Mouse (Mus musculus) heart, adult 2 months (tissue): ENCODE measurements around the gene Adam29. TPM values are rescaled to one million over a fixed set of nuclear protein-coding genes. Genes with fewer than 3 reads are reported as not detected.

Source experiments
- DNase-seq, 2 experiments: peaks; one replicate each; pipeline ENCODE4 v3.0.0; 2021
- H3K27ac ChIP-seq: fragments of 200-600 bp; 2 replicates; pipeline ENCODE4 v1.8.1; 2022
- H3K27me3 ChIP-seq: fragments of 200-500 bp; 2 replicates; pipeline ENCODE4 v1.6.1; 2012; ENCODE audit warnings: mild to moderate bottlenecking, low read length, inconsistent platforms, mixed read lengths; ENCODE audit not compliant: control insufficient read depth, insufficient read depth
- H3K36me3 ChIP-seq: fragments of 200-500 bp; 2 replicates; pipeline ENCODE4 v1.6.1; 2012; ENCODE audit warnings: low read length, inconsistent platforms; ENCODE audit not compliant: control insufficient read depth, insufficient read depth
- H3K4me1 ChIP-seq: fragments of 200-500 bp; 2 replicates; pipeline ENCODE4 v1.6.1; 2011; ENCODE audit warnings: low read length; ENCODE audit not compliant: control insufficient read depth, insufficient read depth
- H3K4me3 ChIP-seq: fragments of 200-600 bp; 2 replicates; pipeline ENCODE4 v1.8.1; 2022
- H3K79me2 ChIP-seq: fragments of 200-500 bp; replicated peaks from 2 replicates; pipeline ENCODE4 v1.6.1; 2012; ENCODE audit warnings: mild to moderate bottlenecking, inconsistent platforms, low read length, moderate library complexity, mixed read lengths; ENCODE audit not compliant: control insufficient read depth, insufficient read depth
- H3K9ac ChIP-seq: fragments of 200-500 bp; 2 replicates; pipeline ENCODE4 v1.6.1; 2012; ENCODE audit warnings: low read depth, mild to moderate bottlenecking, control low read depth, inconsistent platforms, low read length, mixed read lengths
- CTCF ChIP-seq: fragments of 200-600 bp; IDR thresholded peaks from 2 replicates; pipeline ENCODE4 v1.8.1; 2022; ENCODE audit warnings: antibody characterized with exemption, mild to moderate bottlenecking, moderate library complexity
- EP300 ChIP-seq: fragments of 200-500 bp; IDR thresholded peaks from 2 replicates; pipeline ENCODE4 v1.6.1; 2011; ENCODE audit warnings: low read depth, low read length, control low read depth; ENCODE audit not compliant: insufficient read depth
- POLR2A ChIP-seq: fragments of 200-500 bp; IDR thresholded peaks from 2 replicates; pipeline ENCODE4 v1.6.1; 2011; ENCODE audit warnings: mild to moderate bottlenecking, low read depth, low read length, control low read depth; ENCODE audit not compliant: insufficient read depth
- WGBS: fragments of 180-500 bp; shearing (Covaris S2); methylation state at CpG from one replicate; pipeline ENCODE4 v1.1.7; 2018; 5-methylcytosine and 5-hydroxymethylcytosine counted together
- intact Hi-C: fragments of 180-260 bp; cut with DNase I; formaldehyde crosslinking; loops from one replicate; pipeline ENCODE4 v1.15.1; 2025
- long read RNA-seq: library from polyadenylated mRNA; stranded (forward); transcript quantifications from one replicate; pipeline ENCODE4 v2.0.0, GENCODE M21; 2021
- polyA plus RNA-seq: library from polyadenylated mRNA; depleted of rRNA; stranded (reverse); fragments of >200 nt; gene quantifications from 2 replicates; pipeline ENCODE4 v1.2.3, GENCODE M21; 2012; rRNA removed
- total RNA-seq, 2 experiments: library from RNA; stranded (reverse); gene quantifications; 2 replicates each; pipeline ENCODE4 v1.2.3; 2021

The Adam29 gene
- total RNA-seq (not detected), polyA plus RNA-seq (not detected in 2 replicates)
- long read RNA-seq = 0 reads

DNA sequence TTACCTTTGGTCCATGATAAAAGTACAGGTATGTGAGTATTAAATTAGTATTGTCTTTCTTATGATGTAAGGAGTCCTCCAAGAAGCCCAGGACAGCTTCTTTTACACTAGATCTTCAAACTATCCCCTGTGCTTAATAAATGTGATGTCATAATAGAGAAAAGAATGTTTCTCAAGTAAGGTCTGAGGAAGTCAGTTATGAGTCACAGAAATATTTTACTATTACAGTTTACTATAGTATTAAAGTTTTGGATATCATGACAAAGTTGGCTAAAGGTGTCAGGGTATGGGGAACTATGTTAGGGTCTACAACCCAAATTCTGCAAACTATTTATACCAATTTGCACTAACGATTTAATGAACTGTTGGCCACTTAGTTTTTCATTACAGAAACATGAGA is at the start of gene Adam29:
TSS of gene Adam29 (minus strand) at position 101 of the 400 bp plus-strand sequence.
- no peak within 1 kb of the TSS for H3K27ac ChIP-seq
- TF ChIP-seq EP300 (no peak), POLR2A (no peak), CTCF (no peak)
- no peak for DNase-seq
- no peaks in the 10 kb centered on the region for H3K4me1 ChIP-seq
- H3K4me3 ChIP-seq = no peak within 1 kb of the TSS
- 73% methylated on average over 1 of the region's 1 CpGs for WGBS
- no peaks in the 10 kb centered on the region for H3K79me2 ChIP-seq
- intact Hi-C loops = no loop called here
- H3K27me3 ChIP-seq = no peaks in the 10 kb centered on the region
- no peak within 1 kb of the TSS for H3K9ac ChIP-seq
- no peaks in the 10 kb centered on the region for H3K36me3 ChIP-seq

- no peak for TF ChIP-seq POLR2A
- no peak for TF ChIP-seq CTCF
- no peak for TF ChIP-seq EP300
- Histone ChIP-seq H3K9ac (no peak overlapping the region), H3K27me3 (no peaks in the 10 kb centered on the region), H3K79me2 (no peaks in the 10 kb centered on the region), H3K4me3 (no peak overlapping the region), H3K4me1 (no peaks in the 10 kb centered on the region), H3K27ac (no peak overlapping the region), H3K36me3 (no peaks in the 10 kb centered on the region)
- intact Hi-C loops = no loop called here
- 3% methylated on average over 8 of the region's 8 CpGs for WGBS
- DNase-seq = no peak
These were observed 33.8 kb upstream of the Adam29 start for GRCm38 (mm10) chr8:55940526-55940880.

DNA sequence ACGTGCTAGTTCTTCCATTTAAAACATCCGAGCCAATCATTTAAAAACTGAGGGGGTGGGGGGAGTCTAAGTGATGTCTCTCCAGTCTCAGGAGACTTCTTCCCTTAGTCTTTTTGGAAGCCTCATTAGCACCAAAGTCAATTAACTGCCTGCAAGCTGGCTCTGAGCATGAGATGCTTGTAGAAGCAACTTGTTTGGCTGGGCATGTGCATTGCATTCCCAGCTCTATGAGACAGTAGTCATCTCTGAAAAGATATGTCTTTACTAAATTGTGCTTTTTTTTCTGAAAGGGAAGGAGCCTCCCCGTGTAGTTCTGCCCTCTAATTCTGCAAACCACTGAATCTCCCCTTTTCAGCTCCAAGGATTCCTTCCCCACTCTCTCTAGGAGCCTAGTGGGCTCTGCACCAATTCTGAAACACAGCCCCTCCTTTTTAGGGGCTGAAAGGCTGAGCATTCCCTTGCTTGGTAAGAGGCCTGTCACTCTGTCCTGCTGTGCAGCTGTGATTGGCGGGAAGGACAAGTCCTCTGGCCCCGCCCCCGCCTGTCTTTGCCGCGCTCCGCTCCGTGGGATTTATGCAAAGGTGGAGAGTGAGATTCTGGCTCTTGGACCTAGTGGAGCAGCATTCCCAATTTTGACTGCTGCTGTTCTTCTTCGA is 33.2 kb upstream of the Adam29 start, which contains the start of gene Glra3:
TSS of gene Glra3 (plus strand) at position 591 of the 656 bp plus-strand sequence.
- Histone ChIP-seq H3K4me1 (no peaks in the 10 kb centered on the region), H3K4me3 (no peak within 1 kb of the TSS), H3K36me3 (no peaks in the 10 kb centered on the region), H3K9ac (no peak within 1 kb of the TSS), H3K27ac (no peak within 1 kb of the TSS), H3K79me2 (no peaks in the 10 kb centered on the region), H3K27me3 (no peaks in the 10 kb centered on the region)
- intact Hi-C loops = no loop called here
- WGBS = 16% methylated on average over 11 of the region's 11 CpGs
- no peak for TF ChIP-seq CTCF
- TF ChIP-seq POLR2A = no peak
- TF ChIP-seq EP300 = no peak
- DNase-seq = no peak

Other genes starting within 250 kb of the Adam29 start
- not detected for gene Glra3, start 33.5 kb upstream of the Adam29 start, total RNA-seq
- gene Glra3, start 33.5 kb upstream of the Adam29 start, polyA plus RNA-seq = not detected in 2 replicates